Mouse (Mus musculus): ENCODE measurements at regions not wholly inside any gene's neighbourhood (a gene's known extent, or its start where the extent isn't known, plus 50 kb on each side); places are given as distances from the start of the nearest gene placed in this dataset.

DNA sequence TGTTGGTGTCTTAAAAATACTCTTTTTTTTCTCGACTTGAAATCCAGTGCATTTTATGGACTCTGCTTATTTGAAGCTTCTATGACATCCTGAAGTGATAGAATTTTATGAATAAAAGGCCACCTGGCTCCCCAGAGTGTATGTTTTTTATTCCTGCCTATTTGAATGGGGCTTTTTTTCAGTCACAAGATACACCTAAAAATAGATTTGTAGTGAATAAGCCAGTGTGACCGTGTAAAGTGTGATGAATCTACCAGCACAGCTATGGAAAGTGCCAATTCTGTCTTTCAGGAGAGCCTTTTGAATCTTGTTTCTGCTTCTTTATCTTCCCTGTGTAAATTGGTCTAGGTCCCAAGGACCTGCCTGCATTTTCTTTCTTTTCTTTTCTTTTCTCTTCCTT lies 119.8 kb upstream of the Pex5l start:
- ATAC-seq (ENCODE audit: extremely low read depth, insufficient number of reproducible peaks, low FRiP score, poor library complexity, severe bottlenecking) (no peak), DNase-seq (ENCODE audit: low spot score) (no peak)
- H3K27me3 ChIP-seq (ENCODE audit: insufficient read depth, low read length) = no peaks in the 10 kb centered on the region
- no peaks in the 10 kb centered on the region for H3K36me3 ChIP-seq (replicated peaks)
- no peak overlapping the region for H3K4me3 ChIP-seq (ENCODE audit: low read depth, low read length)
- H3K4me1 ChIP-seq (ENCODE audit: insufficient read depth, low read depth, low read length) = no peaks in the 10 kb centered on the region
- no peak for TF ChIP-seq TAL1 (conservative IDR thresholded peaks at IDR 0.05; ENCODE audit: low read depth, low read length)
- no peak for TF ChIP-seq CTCF (IDR thresholded peaks at IDR 0.05; ENCODE audit: low read depth, low read length)
- no peak for TF ChIP-seq GATA1 (IDR thresholded peaks at IDR 0.05; ENCODE audit: borderline replicate concordance, low read length)
- no peak for TF ChIP-seq GATA2 (IDR thresholded peaks at IDR 0.05; ENCODE audit: borderline replicate concordance, low read depth, low read length)
- TF ChIP-seq POLR2AphosphoS5 (IDR thresholded peaks at IDR 0.05; ENCODE audit: insufficient replicate concordance, low read depth, low read length) = no peak
- H3K9me3 ChIP-seq (replicated peaks) = no peaks in the 10 kb centered on the region

GRCm38 (mm10) chr3:33219271-33220065 lies 76.4 kb upstream of the Pex5l start:
- Histone ChIP-seq H3K27me3 (ENCODE audit: insufficient read depth, low read length) (peaks cover 6% of the 10 kb centered on the region; the same call in 1 of the 2 replicates), H3K9me3 (replicated peaks) (no peaks in the 10 kb centered on the region), H3K36me3 (replicated peaks) (no peaks in the 10 kb centered on the region), H3K4me1 (ENCODE audit: insufficient read depth, low read depth, low read length) (no peaks in the 10 kb centered on the region), H3K4me3 (ENCODE audit: low read depth, low read length) (no peak overlapping the region)
- ATAC-seq (ENCODE audit: extremely low read depth, insufficient number of reproducible peaks, low FRiP score, poor library complexity, severe bottlenecking) (no peak), DNase-seq (ENCODE audit: low spot score) (no peak)
- no peak for TF ChIP-seq GATA1 (IDR thresholded peaks at IDR 0.05; ENCODE audit: borderline replicate concordance, low read length)
- no peak for TF ChIP-seq POLR2AphosphoS5 (IDR thresholded peaks at IDR 0.05; ENCODE audit: insufficient replicate concordance, low read depth, low read length)
- no peak for TF ChIP-seq CTCF (IDR thresholded peaks at IDR 0.05; ENCODE audit: low read depth, low read length)
- TF ChIP-seq GATA2 (IDR thresholded peaks at IDR 0.05; ENCODE audit: borderline replicate concordance, low read depth, low read length) = no peak
- no peak for TF ChIP-seq TAL1 (conservative IDR thresholded peaks at IDR 0.05; ENCODE audit: low read depth, low read length)

DNA sequence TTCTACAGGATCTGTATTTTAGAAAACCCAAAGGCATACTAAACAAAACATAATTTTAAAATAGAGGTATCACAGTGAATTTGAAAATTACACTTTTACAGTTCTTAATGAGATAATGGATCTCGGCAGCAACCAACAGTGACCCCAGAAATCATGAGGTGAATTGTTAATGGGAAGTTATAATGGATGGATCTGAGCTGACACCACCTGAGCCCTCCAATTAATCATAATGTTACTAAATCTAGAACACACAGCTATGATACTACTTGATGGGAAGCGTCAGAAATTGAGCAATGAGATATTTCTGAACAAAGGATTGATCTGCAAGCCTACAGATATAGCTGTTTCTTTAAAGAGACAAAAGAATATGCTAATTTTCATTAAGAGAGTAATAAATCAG lies 75.2 kb upstream of the Pex5l start:
- Histone ChIP-seq H3K4me3 (ENCODE audit: low read depth, low read length) (no peak overlapping the region), H3K4me1 (ENCODE audit: insufficient read depth, low read depth, low read length) (no peaks in the 10 kb centered on the region), H3K36me3 (replicated peaks) (no peaks in the 10 kb centered on the region), H3K27me3 (ENCODE audit: insufficient read depth, low read length) (peaks cover 6% of the 10 kb centered on the region; the same call in 1 of the 2 replicates), H3K9me3 (replicated peaks) (no peaks in the 10 kb centered on the region)
- TF ChIP-seq GATA2 (IDR thresholded peaks at IDR 0.05; ENCODE audit: borderline replicate concordance, low read depth, low read length) (no peak), POLR2AphosphoS5 (IDR thresholded peaks at IDR 0.05; ENCODE audit: insufficient replicate concordance, low read depth, low read length) (no peak), GATA1 (IDR thresholded peaks at IDR 0.05; ENCODE audit: borderline replicate concordance, low read length) (no peak)
- ATAC-seq (ENCODE audit: extremely low read depth, insufficient number of reproducible peaks, low FRiP score, poor library complexity, severe bottlenecking) = no peak
- DNase-seq (ENCODE audit: low spot score) = no peak

- ATAC-seq (ENCODE audit: extremely low read depth, insufficient number of reproducible peaks, low FRiP score, poor library complexity, severe bottlenecking) (no peak), DNase-seq (ENCODE audit: low spot score) (no peak)
- peaks cover 6% of the 10 kb centered on the region; the same call in 1 of the 2 replicates for H3K27me3 ChIP-seq (ENCODE audit: insufficient read depth, low read length)
- no peaks in the 10 kb centered on the region for H3K36me3 ChIP-seq (replicated peaks)
- no peaks in the 10 kb centered on the region for H3K4me1 ChIP-seq (ENCODE audit: insufficient read depth, low read depth, low read length)
- no peak overlapping the region for H3K4me3 ChIP-seq (ENCODE audit: low read depth, low read length)
- no peak for TF ChIP-seq CTCF (IDR thresholded peaks at IDR 0.05; ENCODE audit: low read depth, low read length)
- TF ChIP-seq TAL1 (conservative IDR thresholded peaks at IDR 0.05; ENCODE audit: low read depth, low read length) = no peak
- TF ChIP-seq GATA2 (IDR thresholded peaks at IDR 0.05; ENCODE audit: borderline replicate concordance, low read depth, low read length) = no peak
- no peak for TF ChIP-seq GATA1 (IDR thresholded peaks at IDR 0.05; ENCODE audit: borderline replicate concordance, low read length)
- no peak for TF ChIP-seq POLR2AphosphoS5 (IDR thresholded peaks at IDR 0.05; ENCODE audit: insufficient replicate concordance, low read depth, low read length)
- H3K9me3 ChIP-seq (replicated peaks) = no peaks in the 10 kb centered on the region
Observed at GRCm38 (mm10) chr3:33217360-33218034, 74.5 kb upstream of the Pex5l start.

DNA sequence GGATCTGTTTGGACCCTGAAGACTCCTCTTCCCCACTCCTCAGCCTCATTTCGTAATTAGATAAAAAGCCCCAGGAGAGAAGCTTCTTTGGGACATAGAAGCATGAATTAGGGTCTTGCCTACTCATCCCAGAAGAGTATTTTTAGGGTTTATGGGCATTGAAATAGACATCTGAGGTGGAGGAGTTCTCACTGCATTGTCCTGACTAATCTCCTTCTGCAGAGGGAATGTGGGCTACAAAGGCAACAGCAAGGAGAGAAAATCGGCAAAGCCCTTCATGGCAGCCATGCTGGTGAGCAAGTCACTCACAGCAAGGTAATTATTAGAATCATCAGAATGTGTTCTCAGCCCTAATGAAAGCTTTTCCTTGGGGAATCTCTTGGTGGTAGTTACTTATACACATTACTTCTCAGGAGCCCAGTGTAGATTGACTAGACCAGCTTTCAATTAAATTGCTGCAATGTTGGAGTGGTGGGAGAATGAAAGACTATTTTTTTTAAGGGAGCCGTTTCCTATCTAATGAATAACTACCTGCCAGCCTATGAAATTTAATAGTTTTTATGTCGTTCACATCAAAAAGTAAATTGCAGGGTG lies 68.3 kb upstream of the Pex5l start:
- ATAC-seq (ENCODE audit: extremely low read depth, insufficient number of reproducible peaks, low FRiP score, poor library complexity, severe bottlenecking) (no peak), DNase-seq (ENCODE audit: low spot score) (no peak)
- Histone ChIP-seq H3K36me3 (replicated peaks) (no peaks in the 10 kb centered on the region), H3K4me1 (ENCODE audit: insufficient read depth, low read depth, low read length) (no peaks in the 10 kb centered on the region), H3K4me3 (ENCODE audit: low read depth, low read length) (no peak overlapping the region), H3K27me3 (ENCODE audit: insufficient read depth, low read length) (no peaks in the 10 kb centered on the region), H3K9me3 (replicated peaks) (no peaks in the 10 kb centered on the region)
- TF ChIP-seq TAL1 (conservative IDR thresholded peaks at IDR 0.05; ENCODE audit: low read depth, low read length) = no peak
- TF ChIP-seq GATA2 (IDR thresholded peaks at IDR 0.05; ENCODE audit: borderline replicate concordance, low read depth, low read length) = no peak
- no peak for TF ChIP-seq CTCF (IDR thresholded peaks at IDR 0.05; ENCODE audit: low read depth, low read length)
- no peak for TF ChIP-seq GATA1 (IDR thresholded peaks at IDR 0.05; ENCODE audit: borderline replicate concordance, low read length)
- TF ChIP-seq POLR2AphosphoS5 (IDR thresholded peaks at IDR 0.05; ENCODE audit: insufficient replicate concordance, low read depth, low read length) = no peak
